Mouse (Mus musculus) lung, postnatal 0 days (tissue): ENCODE data around the gene Fam155a.
"Not testable (repeated sequence)": the region's sequence is repeated elsewhere in the genome, so short reads cannot be mapped to it uniquely, and the experiment has no call there.

Source experiments
- CTCF ChIP-seq: IDR thresholded peaks from 2 replicates; pipeline ENCODE4 v1.5.1; 2016; ENCODE audit warnings: antibody characterized with exemption, mild to moderate bottlenecking
- EP300 ChIP-seq: IDR thresholded peaks from 2 replicates; pipeline ENCODE4 v1.6.1; 2016; ENCODE audit warnings: antibody characterized with exemption, mild to moderate bottlenecking, control low read depth

DNA sequence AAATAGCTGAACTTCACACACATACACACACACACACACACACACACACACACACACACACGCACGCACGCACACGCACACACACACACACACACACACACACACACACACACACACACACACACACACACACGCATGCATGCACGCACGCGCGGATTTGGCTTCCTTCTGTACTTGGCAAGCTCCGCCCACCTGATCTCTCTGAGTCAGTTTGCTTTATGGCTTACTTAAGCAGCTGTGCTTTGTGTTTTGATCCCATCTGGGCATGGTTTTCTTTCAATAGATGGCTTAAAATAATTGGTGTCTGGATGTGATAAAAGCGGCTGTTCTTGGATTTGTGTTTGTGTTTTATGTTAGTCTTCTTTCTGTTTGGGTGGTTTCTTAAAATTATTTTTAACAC is 29.4 kb upstream of the Fam155a start:
- TF ChIP-seq CTCF, EP300: not testable (repeated sequence)
